Mouse (Mus musculus): ENCODE data around the gene Gm17026.
"Not testable (repeated sequence)": the region's sequence is repeated elsewhere in the genome, so short reads cannot be mapped to it uniquely, and the experiment has no call there.

Gm17026 gene

DNA sequence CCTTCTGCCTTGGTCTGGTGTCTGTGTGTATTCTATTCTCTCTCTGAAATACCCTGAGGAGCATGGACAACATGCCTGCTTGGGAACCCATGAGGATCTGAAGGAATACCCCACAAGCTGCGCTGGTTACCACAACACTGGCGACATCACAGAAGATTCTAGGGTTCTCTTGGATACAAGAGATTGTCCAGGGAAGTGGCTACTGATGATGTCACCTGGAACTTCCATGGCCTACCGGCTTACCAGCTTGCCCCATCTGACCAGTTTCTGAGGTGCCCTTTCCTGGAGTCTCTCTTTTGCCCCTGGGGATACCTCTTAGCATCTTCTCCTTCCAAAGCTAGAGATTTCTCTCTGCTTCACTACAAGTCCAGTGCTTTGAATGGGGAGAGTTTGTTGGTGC is at the start of gene Gm17026:
Gm17026 (minus strand) TSS at position 101 of the 400 bp plus-strand sequence.
- not testable (repeated sequence) for DNase-seq (ENCODE audit: low read depth)

DNA sequence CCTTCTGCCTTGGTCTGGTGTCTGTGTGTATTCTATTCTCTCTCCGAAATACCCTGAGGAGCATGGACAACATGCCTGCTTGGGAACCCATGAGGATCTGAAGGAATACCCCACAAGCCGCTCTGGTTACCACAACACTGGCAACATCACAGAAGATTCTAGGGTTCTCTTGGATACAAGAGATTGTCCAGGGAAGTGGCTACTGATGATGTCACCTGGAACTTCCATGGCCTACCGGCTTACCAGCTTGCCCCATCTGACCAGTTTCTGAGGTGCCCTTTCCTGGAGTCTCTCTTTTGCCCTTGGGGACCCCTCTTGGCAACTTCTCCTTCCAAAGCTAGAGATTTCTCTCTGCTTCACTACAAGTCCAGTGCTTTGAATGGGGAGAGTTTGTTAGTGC is 37.4 kb upstream of the Gm17026 start, which contains the start of gene Gm9611:
Gm9611 (minus strand) TSS at position 101 of the 400 bp plus-strand sequence.
- DNase-seq (ENCODE audit: low read depth) = not testable (repeated sequence)

DNA sequence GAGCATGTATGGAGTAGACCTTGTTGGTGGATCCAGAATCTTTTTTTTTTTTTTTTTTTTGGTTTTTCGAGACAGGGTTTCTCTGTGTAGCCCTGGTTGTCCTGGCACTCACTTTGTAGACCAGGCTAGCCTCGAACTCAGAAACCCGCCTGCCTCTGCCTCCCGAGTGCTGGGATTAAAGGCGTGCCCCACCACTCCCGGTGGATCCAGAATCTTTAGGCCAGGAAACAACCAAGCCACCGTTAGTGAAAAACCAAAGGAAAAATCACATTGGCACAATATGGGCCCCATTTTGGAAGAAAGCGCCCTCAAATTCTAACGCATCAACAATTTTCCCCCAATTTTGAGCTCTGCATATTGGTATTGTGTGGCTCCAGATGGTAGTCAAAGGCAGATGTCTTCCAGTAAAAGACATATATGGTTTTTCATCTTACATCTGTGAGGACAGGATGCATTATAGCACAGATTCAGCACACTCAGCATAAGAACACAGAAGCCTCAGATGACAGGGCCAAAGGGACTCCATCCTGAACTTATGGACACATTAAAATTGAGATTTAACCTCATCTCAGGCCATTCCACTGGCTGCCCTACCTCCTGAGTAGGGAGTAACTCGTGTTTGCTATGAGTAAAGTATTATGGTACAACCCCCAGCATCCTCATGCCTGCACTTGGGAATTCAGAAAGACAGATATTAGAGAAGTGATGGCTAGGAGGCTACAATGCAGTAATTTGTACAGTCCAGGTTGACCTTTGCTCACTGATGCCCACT is 42.9 kb downstream of the Gm17026 start:
- DNase-seq (ENCODE audit: low read depth) = not testable (repeated sequence)

Measured in induced T-regulatory cell, adult 2 months (primary cell).